Mouse (Mus musculus): ENCODE data around the gene Lhpp. TPM values are rescaled to one million over a fixed set of nuclear protein-coding genes. Genes with fewer than 3 reads are reported as not detected.
A peak's percentile ranks its signal among the peaks of the same experiment; 100 is the strongest.

Gene Lhpp
- polyA plus RNA-seq, 1 experiment from 2014 or later = 9.3 TPM

DNA sequence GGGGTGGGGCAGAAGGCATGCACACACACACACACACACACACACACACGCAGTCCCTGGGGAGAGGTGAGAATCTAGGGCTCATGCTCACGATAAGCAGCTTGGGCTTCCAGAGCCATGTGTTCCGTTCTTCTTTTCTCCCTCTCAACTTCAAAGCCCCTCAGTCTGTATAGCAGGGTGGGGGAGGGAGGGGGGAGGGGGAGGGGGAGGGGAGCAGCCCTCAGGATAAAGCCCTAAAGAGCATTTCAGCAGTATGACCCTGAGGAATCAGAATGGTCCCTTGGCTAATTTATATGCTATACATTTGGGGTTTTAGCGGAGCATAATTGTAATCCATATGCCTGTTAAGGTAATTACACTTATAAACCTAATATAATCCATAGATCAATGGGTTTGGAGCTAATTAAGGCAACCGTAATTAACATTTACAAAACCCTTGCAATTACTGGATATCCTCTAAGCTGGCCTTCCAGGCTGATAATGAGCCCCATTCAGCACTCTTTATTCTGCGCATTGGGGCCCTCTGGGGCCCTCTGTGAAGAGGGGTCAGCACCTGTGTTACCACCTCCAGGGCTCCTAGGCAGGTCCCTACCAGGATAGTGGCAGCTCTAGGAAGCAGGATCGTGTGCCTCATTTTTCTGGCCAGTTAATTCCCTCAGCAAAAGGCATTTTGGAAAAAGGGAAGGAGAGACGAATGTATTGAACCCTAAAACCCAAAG is 55.4 kb downstream of the Lhpp start:
- Histone ChIP-seq H3K27me3 (ENCODE audit: control insufficient read depth, insufficient read depth, low read length) (no peaks in the 10 kb centered on the region), H3K27ac (replicated peaks) (no peak overlapping the region), H3K9ac (ENCODE audit: low read length) (no peak overlapping the region), H3K4me2 (replicated peaks; ENCODE audit: low read depth) (no peak overlapping the region), H3K9me3 (ENCODE audit: control insufficient read depth, low read length) (no peaks in the 10 kb centered on the region), H3K36me3 (ENCODE audit: control insufficient read depth, insufficient read depth, low read length) (no peaks in the 10 kb centered on the region), H3K4me1 (replicated peaks; ENCODE audit: control insufficient read depth, insufficient read depth) (no peaks in the 10 kb centered on the region), H3K4me3 (ENCODE audit: low read depth, low read length) (no peak overlapping the region)
- TF ChIP-seq EP300 (optimal IDR thresholded peaks at IDR 0.05) = no peak
- no peak for TF ChIP-seq CTCF (IDR thresholded peaks at IDR 0.05; ENCODE audit: low read depth)
- DNase-seq (ENCODE audit: low spot score) (no peak), ATAC-seq (ENCODE audit: low FRiP score, low TSS enrichment) (no peak)
- 78% methylated on average over 7 of the region's 8 CpGs for WGBS

DNA sequence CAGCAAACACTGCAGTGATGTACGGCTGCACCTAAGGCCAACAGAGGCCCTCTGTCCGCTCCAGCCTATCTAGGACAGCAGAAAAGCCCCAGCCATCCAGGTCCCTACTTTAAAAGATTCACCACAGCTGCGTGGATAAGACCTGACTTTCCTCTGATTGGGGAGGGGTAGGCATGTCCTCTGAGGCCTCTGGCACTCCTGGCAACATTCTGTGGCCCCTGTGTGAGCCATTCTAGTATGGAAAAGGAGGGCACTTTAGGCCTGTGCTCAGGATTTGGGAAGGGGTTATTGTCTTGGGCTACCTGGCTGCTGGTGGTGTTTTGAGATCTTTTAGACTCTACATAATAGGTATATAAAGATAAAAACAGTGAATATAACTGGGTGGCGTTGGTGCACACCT is 56.1 kb downstream of the Lhpp start:
- Histone ChIP-seq H3K9me3 (ENCODE audit: control insufficient read depth, low read length) (no peaks in the 10 kb centered on the region), H3K4me2 (replicated peaks; ENCODE audit: low read depth) (no peak overlapping the region), H3K4me1 (replicated peaks; ENCODE audit: control insufficient read depth, insufficient read depth) (no peaks in the 10 kb centered on the region), H3K36me3 (ENCODE audit: control insufficient read depth, insufficient read depth, low read length) (no peaks in the 10 kb centered on the region), H3K27me3 (ENCODE audit: control insufficient read depth, insufficient read depth, low read length) (no peaks in the 10 kb centered on the region), H3K4me3 (ENCODE audit: low read depth, low read length) (no peak overlapping the region), H3K9ac (ENCODE audit: low read length) (no peak overlapping the region), H3K27ac (replicated peaks) (no peak overlapping the region)
- DNase-seq (ENCODE audit: low spot score) (no peak), ATAC-seq (ENCODE audit: low FRiP score, low TSS enrichment) (no peak)
- TF ChIP-seq CTCF (IDR thresholded peaks at IDR 0.05; ENCODE audit: low read depth) (no peak), EP300 (optimal IDR thresholded peaks at IDR 0.05) (no peak)
- WGBS = 77% methylated on average over 4 of the region's 4 CpGs

DNA sequence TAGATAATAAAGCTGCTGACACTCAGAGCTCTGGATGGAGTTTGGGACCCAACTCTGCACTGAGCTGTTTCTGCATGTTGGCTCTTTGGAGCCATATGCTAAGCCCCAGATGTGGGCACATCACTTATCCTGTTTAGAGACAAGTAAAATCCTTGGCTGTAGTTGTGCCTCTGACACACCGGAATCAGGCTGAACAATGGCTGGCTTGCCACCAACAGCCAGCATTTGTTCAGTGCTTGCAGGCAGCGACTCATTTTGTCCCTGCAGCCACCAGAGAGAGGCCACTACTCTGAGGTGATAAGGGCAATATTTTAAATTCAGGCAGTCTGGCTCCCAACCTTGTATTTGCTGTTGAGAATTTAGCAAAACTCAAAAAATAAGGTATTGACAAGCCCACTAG is 58.2 kb downstream of the Lhpp start:
- WGBS = 47% methylated on average over 2 of the region's 2 CpGs
- no peaks in the 10 kb centered on the region for H3K27me3 ChIP-seq (ENCODE audit: control insufficient read depth, insufficient read depth, low read length)
- H3K9ac ChIP-seq (ENCODE audit: low read length) = no peak overlapping the region
- no peaks in the 10 kb centered on the region for H3K4me1 ChIP-seq (replicated peaks; ENCODE audit: control insufficient read depth, insufficient read depth)
- TF ChIP-seq CTCF (IDR thresholded peaks at IDR 0.05; ENCODE audit: low read depth) (no peak), EP300 (optimal IDR thresholded peaks at IDR 0.05) (no peak)
- ATAC-seq (ENCODE audit: low FRiP score, low TSS enrichment) = no peak
- H3K36me3 ChIP-seq (ENCODE audit: control insufficient read depth, insufficient read depth, low read length) = no peaks in the 10 kb centered on the region
- H3K4me3 ChIP-seq (ENCODE audit: low read depth, low read length) = no peak overlapping the region
- H3K9me3 ChIP-seq (ENCODE audit: control insufficient read depth, low read length) = no peaks in the 10 kb centered on the region
- no peak overlapping the region for H3K27ac ChIP-seq (replicated peaks)
- H3K4me2 ChIP-seq (replicated peaks; ENCODE audit: low read depth) = no peak overlapping the region
- no peak for DNase-seq (ENCODE audit: low spot score)

DNA sequence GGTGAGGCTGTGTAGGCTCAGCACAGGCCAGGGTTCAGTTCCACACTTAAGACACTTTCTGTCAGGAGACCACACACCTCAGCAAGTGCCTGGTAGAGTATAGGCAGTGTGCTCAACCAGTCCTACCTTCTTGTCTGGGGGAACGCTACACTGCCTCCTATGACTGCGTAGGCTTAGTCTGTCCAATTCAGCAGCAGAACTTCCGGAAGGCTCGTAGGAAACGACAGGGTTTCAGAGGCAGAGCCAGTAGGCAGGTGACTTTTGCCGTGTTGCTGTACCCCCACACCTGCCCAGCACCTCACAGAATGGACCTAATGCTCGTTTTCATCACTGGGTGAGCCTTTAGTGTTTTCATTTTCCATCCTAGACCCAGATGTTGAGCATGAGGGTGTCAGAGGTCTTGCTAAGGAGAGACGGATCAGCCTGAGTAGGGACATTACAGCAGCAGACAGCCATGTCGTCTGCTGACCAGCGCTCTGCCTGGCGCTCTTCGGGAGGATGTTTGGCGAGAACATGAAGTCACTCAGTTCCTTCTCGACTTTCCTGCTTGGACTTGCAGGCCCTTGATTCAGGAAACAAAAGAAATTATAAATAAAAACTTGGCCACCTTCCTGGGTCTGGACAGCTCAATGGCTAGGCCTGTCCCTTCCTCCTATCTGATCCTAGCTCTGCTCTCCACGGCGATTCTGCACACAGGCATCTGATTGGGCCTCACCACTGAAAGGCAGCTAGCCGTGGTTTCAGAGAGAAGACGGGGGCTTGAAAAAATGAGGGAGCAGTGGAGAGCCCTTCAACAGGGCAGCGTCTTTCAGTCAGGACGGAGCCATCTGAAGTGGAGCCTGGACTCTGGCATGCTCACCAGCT is 59.8 kb downstream of the Lhpp start:
- DNase-seq (ENCODE audit: low spot score) = no peak
- ATAC-seq (ENCODE audit: low FRiP score, low TSS enrichment) = no peak

DNA sequence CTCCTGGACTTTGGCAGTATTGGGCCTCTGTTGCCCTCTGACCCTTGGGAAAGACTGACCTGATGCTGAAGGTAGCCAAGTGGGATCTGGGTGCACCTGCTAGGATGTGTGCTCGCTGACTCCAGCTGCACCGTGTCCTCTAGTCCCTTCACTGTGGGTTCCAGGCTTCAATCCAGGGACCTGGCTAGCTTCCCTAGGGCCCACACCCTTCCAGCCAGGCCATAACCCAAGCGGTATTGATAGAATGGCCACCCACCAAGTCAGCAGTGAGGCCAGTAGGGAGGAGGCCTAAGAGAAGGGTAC is 60.4 kb downstream of the Lhpp start:
- Histone ChIP-seq H3K9me3 (ENCODE audit: control insufficient read depth, low read length) (no peaks in the 10 kb centered on the region), H3K36me3 (ENCODE audit: control insufficient read depth, insufficient read depth, low read length) (no peaks in the 10 kb centered on the region), H3K4me2 (replicated peaks; ENCODE audit: low read depth) (no peak overlapping the region), H3K27ac (replicated peaks) (no peak overlapping the region), H3K27me3 (ENCODE audit: control insufficient read depth, insufficient read depth, low read length) (no peaks in the 10 kb centered on the region), H3K9ac (ENCODE audit: low read length) (no peak overlapping the region), H3K4me3 (ENCODE audit: low read depth, low read length) (no peak overlapping the region), H3K4me1 (replicated peaks; ENCODE audit: control insufficient read depth, insufficient read depth) (no peaks in the 10 kb centered on the region)
- ATAC-seq (ENCODE audit: low FRiP score, low TSS enrichment) (no peak), DNase-seq (ENCODE audit: low spot score) (no peak)
- TF ChIP-seq EP300 (optimal IDR thresholded peaks at IDR 0.05) (no peak), CTCF (IDR thresholded peaks at IDR 0.05; ENCODE audit: low read depth) (no peak)
- WGBS = 66% methylated on average over 3 of the region's 3 CpGs

More for the DNA sequence above, 59.8 kb downstream of the Lhpp start:
- no peaks in the 10 kb centered on the region for H3K4me1 ChIP-seq (replicated peaks; ENCODE audit: control insufficient read depth, insufficient read depth)
- H3K9me3 ChIP-seq (ENCODE audit: control insufficient read depth, low read length) = no peaks in the 10 kb centered on the region
- H3K9ac ChIP-seq (ENCODE audit: low read length) = no peak overlapping the region
- TF ChIP-seq CTCF (IDR thresholded peaks at IDR 0.05; ENCODE audit: low read depth) (no peak), EP300 (optimal IDR thresholded peaks at IDR 0.05) (no peak)
- H3K27me3 ChIP-seq (ENCODE audit: control insufficient read depth, insufficient read depth, low read length) = no peaks in the 10 kb centered on the region
- H3K4me3 ChIP-seq (ENCODE audit: low read depth, low read length) = no peak overlapping the region
- 75% methylated on average over 20 of the region's 20 CpGs for WGBS
- no peaks in the 10 kb centered on the region for H3K36me3 ChIP-seq (ENCODE audit: control insufficient read depth, insufficient read depth, low read length)
- no peak overlapping the region for H3K4me2 ChIP-seq (replicated peaks; ENCODE audit: low read depth)
- H3K27ac ChIP-seq (replicated peaks) = peak overlapping the region; percentile 45; the same call in 1 of the 2 replicates

DNA sequence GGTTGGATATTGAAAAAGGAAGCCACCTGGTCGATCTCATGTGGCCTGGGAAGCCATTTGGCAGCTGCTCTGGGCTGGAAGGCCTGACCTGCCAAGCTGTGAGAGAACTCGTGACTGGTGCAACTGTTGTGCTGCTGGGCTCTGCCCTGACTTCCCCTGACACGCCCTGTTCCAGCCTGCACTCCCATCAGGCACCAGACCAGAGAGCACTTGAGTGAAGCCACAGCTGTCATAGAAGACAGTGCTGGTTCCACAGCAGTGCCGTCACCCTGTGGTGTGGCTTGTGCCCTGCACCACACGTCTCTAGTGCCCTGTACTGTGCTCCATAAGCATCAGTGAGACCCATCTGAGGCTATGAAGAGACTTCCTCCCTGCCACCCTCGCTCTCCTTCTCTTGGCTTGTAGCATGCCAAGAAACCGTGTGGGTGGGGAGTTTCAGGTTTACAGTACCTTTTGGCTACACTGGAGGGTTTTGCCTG is 62.1 kb downstream of the Lhpp start:
- WGBS = 52% methylated on average over 7 of the region's 7 CpGs
- H3K27ac ChIP-seq (replicated peaks) = peak overlapping the region; percentile 46; the same call in 1 of the 2 replicates

More for the DNA sequence above, 62.1 kb downstream of the Lhpp start:
- Histone ChIP-seq H3K9me3 (ENCODE audit: control insufficient read depth, low read length) (no peaks in the 10 kb centered on the region), H3K4me1 (replicated peaks; ENCODE audit: control insufficient read depth, insufficient read depth) (no peaks in the 10 kb centered on the region), H3K4me2 (replicated peaks; ENCODE audit: low read depth) (no peak overlapping the region), H3K27me3 (ENCODE audit: control insufficient read depth, insufficient read depth, low read length) (no peaks in the 10 kb centered on the region), H3K36me3 (ENCODE audit: control insufficient read depth, insufficient read depth, low read length) (no peaks in the 10 kb centered on the region), H3K4me3 (ENCODE audit: low read depth, low read length) (no peak overlapping the region), H3K9ac (ENCODE audit: low read length) (no peak overlapping the region)
- ATAC-seq (ENCODE audit: low FRiP score, low TSS enrichment) (peak; percentile 18; the same call in 1 of the 2 replicates), DNase-seq (ENCODE audit: low spot score) (peak; percentile 35)
- TF ChIP-seq EP300 (optimal IDR thresholded peaks at IDR 0.05) (no peak), CTCF (IDR thresholded peaks at IDR 0.05; ENCODE audit: low read depth) (peak; percentile 11; the same call in 1 of the 2 replicates)
